Mouse (Mus musculus) forebrain, embryonic 13.5 days (tissue): Measurements from ENCODE around the gene Mdfi. TPM values are rescaled to one million over a fixed set of nuclear protein-coding genes. Genes with fewer than 3 reads are reported as not detected.
A peak's percentile ranks its signal among the peaks of the same experiment; 100 is the strongest.

ENCODE experiments used
- ATAC-seq: fragments of 200-750 bp; cut with Nextera tagmentation; 2 replicates; pipeline ENCODE4 v1.8.0; 2017
- H3K27ac ChIP-seq: fragments of 300-500 bp; sonication (generic); 2 replicates; pipeline ENCODE4 v1.5.1; 2015; ENCODE audit warnings: inconsistent platforms, mild to moderate bottlenecking, moderate library complexity
- H3K27me3 ChIP-seq: fragments of 300-500 bp; sonication (generic); 2 replicates; pipeline ENCODE4 v1.6.1; 2015; ENCODE audit warnings: mild to moderate bottlenecking, inconsistent platforms
- H3K36me3 ChIP-seq: fragments of 300-500 bp; sonication (generic); 2 replicates; pipeline ENCODE4 v1.6.1; 2015; ENCODE audit warnings: mild to moderate bottlenecking, inconsistent platforms; ENCODE audit not compliant: poor library complexity, severe bottlenecking
- H3K4me1 ChIP-seq: fragments of 300-500 bp; sonication (generic); 2 replicates; pipeline ENCODE4 v1.6.1; 2015; ENCODE audit warnings: inconsistent platforms
- H3K4me2 ChIP-seq: fragments of 300-500 bp; sonication (generic); 2 replicates; pipeline ENCODE4 v1.6.1; 2015; ENCODE audit warnings: inconsistent platforms, mild to moderate bottlenecking, moderate library complexity
- H3K4me3 ChIP-seq: fragments of 300-500 bp; sonication (generic); 2 replicates; pipeline ENCODE4 v1.5.1; 2015; ENCODE audit warnings: mild to moderate bottlenecking, inconsistent platforms
- H3K9ac ChIP-seq: fragments of 300-500 bp; sonication (generic); 2 replicates; pipeline ENCODE4 v1.6.1; 2015; ENCODE audit warnings: mild to moderate bottlenecking, inconsistent platforms
- H3K9me3 ChIP-seq: fragments of 300-500 bp; sonication (generic); replicated peaks from 2 replicates; pipeline ENCODE4 v1.6.1; 2016; ENCODE audit warnings: inconsistent platforms
- WGBS: fragments of 180-500 bp; shearing (Covaris S2); methylation state at CpG from one replicate; pipeline ENCODE4 v1.1.7; 2015; 5-methylcytosine and 5-hydroxymethylcytosine counted together
- polyA plus RNA-seq: library from polyadenylated mRNA; unstranded; fragments of >200 nt; fragmentation: Nextera tagmentation; extraction: Ambion mirVana; gene quantifications from 2 replicates; pipeline ENCODE4 v1.2.1, GENCODE M21; 2015

Mdfi gene
- polyA plus RNA-seq, 1 experiment from 2014 or later = 2.6 TPM

DNA sequence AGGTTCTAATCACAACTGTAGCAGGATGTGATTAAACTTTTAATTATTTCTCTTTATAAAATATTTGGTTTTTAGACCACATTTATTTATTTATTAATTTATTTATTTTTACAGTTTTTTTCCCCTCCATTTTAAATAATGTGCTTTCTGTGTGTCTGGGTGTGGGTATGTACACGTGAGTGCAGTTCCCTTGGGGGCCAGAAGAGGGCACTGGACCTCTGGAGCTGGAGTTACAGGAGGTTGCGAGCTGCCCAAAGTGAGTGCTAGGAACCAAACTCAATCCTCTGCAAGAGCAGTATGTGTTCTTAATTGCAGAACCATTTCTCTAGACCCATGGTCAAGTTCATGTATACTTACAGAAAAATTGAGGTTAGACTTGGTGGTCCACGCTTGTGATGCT lies 9.0 kb upstream of the Mdfi start:
- Histone ChIP-seq H3K9ac (no peak overlapping the region), H3K27ac (no peak overlapping the region), H3K4me3 (no peak overlapping the region), H3K4me1 (no peaks in the 10 kb centered on the region; the same call in 1 of the 2 replicates), H3K27me3 (0 out of 2 replicates have a peak, but pooled peaks cover under 1% of the 10 kb centered on the region), H3K9me3 (no peaks in the 10 kb centered on the region; the same call in 1 of the 2 replicates), H3K36me3 (no peaks in the 10 kb centered on the region), H3K4me2 (no peak overlapping the region)
- WGBS = 93% methylated on average over 3 of the region's 3 CpGs
- ATAC-seq = no peak

DNA sequence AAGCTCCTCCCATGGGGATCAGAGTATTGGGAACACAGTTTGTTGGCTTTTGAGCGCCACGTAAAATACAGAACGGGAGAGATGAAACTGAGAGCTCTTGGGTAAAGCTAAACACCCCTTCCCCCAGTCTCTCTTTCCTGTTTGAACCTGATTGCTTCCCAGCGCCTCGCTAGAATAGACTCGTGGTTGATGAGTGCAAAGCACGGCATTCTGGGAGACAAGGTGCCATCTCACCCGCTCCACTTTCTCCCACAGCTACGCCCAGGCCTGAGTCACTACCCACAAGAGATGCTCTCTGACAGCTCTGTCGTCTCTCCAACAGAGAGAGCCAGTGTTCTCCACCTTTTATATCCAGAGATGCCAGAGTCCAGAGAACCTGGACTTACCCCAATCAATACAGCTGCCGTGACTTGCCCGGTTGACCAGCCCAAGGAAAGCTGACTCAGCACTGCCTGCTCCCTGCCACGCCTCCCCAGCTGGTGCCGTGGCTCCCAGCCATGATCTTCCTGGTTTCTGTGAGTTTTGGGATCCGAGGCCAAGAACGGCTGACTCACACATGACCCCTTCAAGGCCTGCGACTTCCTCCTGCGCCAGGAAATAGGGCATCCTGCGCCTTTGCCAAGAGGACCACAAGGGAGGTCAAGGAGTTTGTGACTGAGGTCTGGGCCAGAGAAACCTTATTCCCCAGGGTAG lies 7.6 kb upstream of the Mdfi start:
- WGBS = 83% methylated on average over 19 of the region's 19 CpGs
- H3K9me3 ChIP-seq = no peaks in the 10 kb centered on the region; the same call in 1 of the 2 replicates
- H3K4me3 ChIP-seq = no peak overlapping the region
- no peaks in the 10 kb centered on the region for H3K36me3 ChIP-seq
- no peak overlapping the region for H3K9ac ChIP-seq
- H3K27me3 ChIP-seq = 0 out of 2 replicates have a peak, but pooled peaks cover 12% of the 10 kb centered on the region
- no peak overlapping the region for H3K27ac ChIP-seq
- no peak for ATAC-seq
- no peaks in the 10 kb centered on the region; the same call in 1 of the 2 replicates for H3K4me1 ChIP-seq
- H3K4me2 ChIP-seq = no peak overlapping the region

DNA sequence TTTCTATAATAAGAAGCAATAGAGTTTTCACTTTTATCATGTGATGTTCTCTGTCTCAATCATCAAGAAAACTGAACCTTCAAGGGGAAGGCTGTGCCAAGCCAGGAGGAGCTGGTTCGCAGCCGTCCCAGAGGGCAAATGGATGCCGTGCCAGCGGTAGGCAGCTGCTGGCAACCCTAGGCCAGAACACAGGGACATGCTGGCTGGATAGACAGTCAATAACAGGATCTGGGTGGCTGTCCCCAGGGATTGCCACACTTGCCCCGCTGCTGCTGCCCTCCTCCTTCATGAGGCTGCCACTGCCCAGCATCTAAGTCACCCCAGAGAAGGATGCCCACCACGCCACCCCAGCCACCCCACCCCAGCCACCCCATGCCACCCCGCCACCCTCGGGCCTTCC lies 7.0 kb upstream of the Mdfi start:
- H3K27ac ChIP-seq = no peak overlapping the region
- no peak overlapping the region for H3K4me3 ChIP-seq
- no peaks in the 10 kb centered on the region; the same call in 1 of the 2 replicates for H3K4me1 ChIP-seq
- 86% methylated on average over 8 of the region's 8 CpGs for WGBS
- H3K27me3 ChIP-seq = peaks cover 16% of the 10 kb centered on the region
- no peak for ATAC-seq
- no peaks in the 10 kb centered on the region for H3K36me3 ChIP-seq
- H3K4me2 ChIP-seq = no peak overlapping the region
- H3K9me3 ChIP-seq = no peaks in the 10 kb centered on the region; the same call in 1 of the 2 replicates
- H3K9ac ChIP-seq = no peak overlapping the region

DNA sequence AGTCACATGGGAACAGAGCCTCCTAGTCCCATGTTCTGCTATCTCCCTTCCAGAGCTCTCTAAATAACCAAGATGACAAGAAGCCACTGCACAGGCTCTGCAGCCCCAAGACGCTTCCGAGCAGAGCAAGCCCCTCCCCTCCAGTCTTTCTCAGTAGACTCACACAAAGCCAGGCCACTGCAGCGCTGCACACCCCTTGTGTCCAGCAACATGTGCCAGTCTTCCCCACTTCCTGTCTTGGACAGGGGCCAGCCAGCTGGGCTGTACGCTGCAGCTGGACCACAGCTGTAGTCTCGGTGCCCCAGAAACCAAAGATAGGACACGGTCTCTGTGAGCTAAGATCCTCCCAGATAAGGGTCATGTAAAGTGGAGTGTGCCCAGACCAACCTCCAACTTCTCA lies 3.3 kb upstream of the Mdfi start:
- no peak overlapping the region for H3K4me2 ChIP-seq

DNA sequence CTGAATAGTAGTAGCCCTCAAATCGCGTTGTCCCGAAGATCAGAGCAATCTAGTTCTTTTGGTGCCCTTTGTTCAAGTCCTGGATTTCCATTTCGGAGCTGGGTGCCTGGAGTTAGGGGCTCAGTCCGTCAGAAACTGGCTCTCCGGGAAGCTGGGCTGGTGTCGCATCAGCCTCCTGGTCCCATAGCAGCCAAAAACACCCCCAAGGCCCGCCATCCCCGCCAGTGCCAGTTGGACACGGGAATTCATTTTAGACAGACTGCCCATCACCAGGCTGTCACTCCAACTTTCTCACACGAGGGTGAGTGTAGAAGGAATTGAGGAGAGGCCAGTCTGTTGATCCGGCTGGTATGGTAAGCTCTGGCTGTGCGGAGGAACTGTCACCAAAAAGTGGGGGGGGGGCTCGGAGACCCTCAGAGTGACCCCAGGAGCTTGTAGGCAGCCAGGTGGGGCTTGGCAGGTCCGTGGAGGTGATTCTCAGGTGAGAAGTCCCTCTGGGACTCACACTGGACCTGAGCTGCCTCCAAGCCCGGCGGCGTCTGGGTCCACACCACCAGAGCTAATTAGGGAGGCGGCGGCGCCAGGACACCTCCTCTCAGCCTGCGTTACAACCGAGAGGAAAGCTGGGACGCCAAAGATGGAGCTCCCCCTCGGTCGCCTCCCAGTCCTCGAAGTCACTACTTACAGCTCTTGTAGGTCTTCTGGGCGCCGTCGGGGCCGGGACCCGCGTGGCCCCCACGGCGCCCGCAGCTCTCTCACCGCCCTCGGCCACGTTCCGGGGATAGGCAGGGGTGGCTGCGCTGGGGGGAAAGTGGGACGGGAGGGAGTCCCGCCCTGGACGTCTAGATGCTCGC lies 636 bp downstream of the Mdfi start:
- Histone ChIP-seq H3K27ac (no peak overlapping the region), H3K4me1 (peaks cover 38% of the 10 kb centered on the region), H3K9ac (0 out of 2 replicates have a peak overlapping the region, but pooled peaks have one; percentile 69), H3K27me3 (peaks cover 77% of the 10 kb centered on the region), H3K4me3 (peak overlapping the region; percentile 58), H3K36me3 (no peaks in the 10 kb centered on the region), H3K4me2 (peak overlapping the region; percentile 97), H3K9me3 (no peaks in the 10 kb centered on the region)
- 2% methylated on average over 45 of the region's 45 CpGs for WGBS
- ATAC-seq = 0 out of 2 replicates have a peak, but pooled peaks have one; percentile 6

More for the DNA sequence above, 3.3 kb upstream of the Mdfi start:
- Histone ChIP-seq H3K27ac (no peak overlapping the region), H3K36me3 (no peaks in the 10 kb centered on the region), H3K27me3 (peaks cover 51% of the 10 kb centered on the region), H3K9ac (no peak overlapping the region), H3K4me1 (peaks cover 16% of the 10 kb centered on the region), H3K9me3 (no peaks in the 10 kb centered on the region), H3K4me3 (no peak overlapping the region)
- 53% methylated on average over 6 of the region's 6 CpGs for WGBS
- no peak for ATAC-seq

DNA sequence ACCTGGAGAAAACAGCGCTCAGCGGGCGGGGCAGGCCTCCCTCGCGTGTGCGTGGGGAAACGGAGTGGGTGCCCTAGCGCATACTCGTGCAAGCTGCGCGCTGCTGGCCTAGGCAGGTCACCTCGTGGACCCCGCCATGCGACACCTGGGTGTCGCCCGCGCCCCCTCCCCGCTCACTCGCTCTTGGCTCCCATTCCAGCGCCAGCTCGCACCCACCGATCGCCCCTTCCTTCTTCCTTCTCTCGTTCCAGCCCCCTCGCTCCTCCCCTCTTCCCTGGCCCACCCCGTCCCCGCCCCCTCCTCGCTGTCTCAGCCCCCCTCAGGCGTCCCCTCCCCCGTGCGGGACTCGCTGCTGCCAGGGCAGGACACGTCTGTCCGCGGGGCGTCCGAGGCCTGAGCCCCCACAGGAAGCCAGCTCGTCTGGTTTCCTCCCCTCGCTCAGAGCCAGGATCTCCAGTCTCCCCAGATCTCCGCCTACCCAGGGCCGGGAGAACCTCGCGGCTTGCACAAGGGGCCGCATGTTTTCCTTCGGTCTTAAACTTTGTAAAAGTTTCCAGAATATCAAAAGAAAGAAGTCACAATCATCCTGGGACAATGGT lies 1.4 kb downstream of the Mdfi start:
- peak overlapping the region; percentile 69 for H3K9ac ChIP-seq
- H3K36me3 ChIP-seq = no peaks in the 10 kb centered on the region
- H3K4me1 ChIP-seq = peaks cover 38% of the 10 kb centered on the region
- peak overlapping the region; percentile 58 for H3K4me3 ChIP-seq
- peak; percentile 73 for ATAC-seq
- H3K9me3 ChIP-seq = no peaks in the 10 kb centered on the region
- WGBS = 2% methylated on average over 32 of the region's 45 CpGs
- peak overlapping the region; percentile 97 for H3K4me2 ChIP-seq
- peaks cover 73% of the 10 kb centered on the region for H3K27me3 ChIP-seq
- H3K27ac ChIP-seq = no peak overlapping the region

DNA sequence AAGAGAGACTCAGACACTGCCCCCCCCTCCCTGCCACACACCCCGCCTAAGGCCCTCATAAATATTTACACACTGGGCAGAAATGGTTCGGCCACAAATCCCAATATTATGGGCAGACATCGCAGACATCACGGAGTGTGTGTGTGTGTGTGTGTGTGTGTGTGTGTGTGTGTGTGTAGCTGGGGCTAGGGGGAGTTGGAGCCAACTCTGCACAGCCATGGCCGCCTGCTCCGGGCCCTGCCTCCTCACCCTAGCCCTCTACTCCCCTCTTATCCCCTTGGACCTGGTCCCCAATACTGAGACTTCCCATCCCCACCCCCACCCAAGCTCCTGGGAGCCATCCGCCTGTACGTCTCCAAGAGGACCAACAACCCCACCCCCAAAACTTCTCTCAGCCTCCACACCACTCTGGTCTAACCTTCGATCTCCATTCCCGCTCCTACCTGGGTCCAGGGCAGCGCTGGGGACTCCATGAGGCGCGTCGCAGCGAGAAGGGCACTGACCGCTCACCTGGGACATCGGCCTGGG lies 1.9 kb downstream of the Mdfi start:
- peak overlapping the region; percentile 97 for H3K4me2 ChIP-seq
- peak overlapping the region; percentile 69 for H3K9ac ChIP-seq
- peak overlapping the region; percentile 58 for H3K4me3 ChIP-seq
- H3K36me3 ChIP-seq = no peaks in the 10 kb centered on the region
- peaks cover 68% of the 10 kb centered on the region for H3K27me3 ChIP-seq
- H3K9me3 ChIP-seq = no peaks in the 10 kb centered on the region
- peak; percentile 48 for ATAC-seq
- H3K27ac ChIP-seq = no peak overlapping the region
- H3K4me1 ChIP-seq = peaks cover 38% of the 10 kb centered on the region
- WGBS = 5% methylated on average over 17 of the region's 17 CpGs

DNA sequence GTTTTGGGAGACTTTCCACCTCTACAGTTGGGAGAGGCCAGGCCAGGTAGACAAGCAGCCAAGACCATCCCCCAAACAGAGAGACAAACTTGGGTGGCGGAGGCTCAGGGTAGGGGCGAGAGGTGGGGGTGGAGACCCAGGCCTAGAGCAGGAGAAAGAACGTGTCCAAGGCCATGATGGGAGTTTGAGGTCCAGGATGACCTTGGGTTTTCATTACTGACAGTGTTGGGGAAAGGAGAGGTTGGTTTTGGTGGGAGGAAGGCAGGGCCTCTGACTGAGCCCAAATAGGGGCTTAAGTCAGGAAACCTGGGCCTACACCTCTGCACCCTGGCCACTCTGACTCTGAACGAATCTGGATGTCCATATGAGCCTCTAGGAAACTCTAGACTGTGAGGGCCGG lies 2.7 kb downstream of the Mdfi start:
- 48% methylated on average over 5 of the region's 5 CpGs for WGBS
- no peak overlapping the region for H3K27ac ChIP-seq
- peak overlapping the region; percentile 97 for H3K4me2 ChIP-seq
- H3K9ac ChIP-seq = no peak overlapping the region
- peaks cover 38% of the 10 kb centered on the region for H3K4me1 ChIP-seq
- H3K9me3 ChIP-seq = no peaks in the 10 kb centered on the region; the same call in 1 of the 2 replicates
- peaks cover 63% of the 10 kb centered on the region for H3K27me3 ChIP-seq
- no peak overlapping the region for H3K4me3 ChIP-seq
- no peak for ATAC-seq
- H3K36me3 ChIP-seq = no peaks in the 10 kb centered on the region

DNA sequence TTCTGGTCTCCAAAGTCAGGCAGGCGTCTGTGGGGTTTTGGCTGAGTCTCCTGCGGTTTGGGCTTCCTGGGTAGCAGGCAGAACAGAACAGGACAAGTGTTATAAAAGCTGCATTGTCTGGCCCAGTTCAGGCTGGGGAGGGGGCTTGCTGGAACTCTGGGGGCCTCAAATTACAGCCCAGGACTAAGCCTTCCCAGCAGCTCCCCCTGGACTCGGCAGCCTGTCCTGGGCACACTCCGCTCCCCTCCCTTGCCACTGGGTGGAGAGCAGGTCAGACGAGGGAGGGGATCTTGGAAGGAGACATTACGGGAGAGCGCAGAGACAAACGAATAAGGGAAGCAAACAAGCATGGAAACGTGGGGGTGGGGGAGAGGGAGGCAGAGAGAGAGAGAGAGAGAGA lies 3.3 kb downstream of the Mdfi start:
- no peak for ATAC-seq

DNA sequence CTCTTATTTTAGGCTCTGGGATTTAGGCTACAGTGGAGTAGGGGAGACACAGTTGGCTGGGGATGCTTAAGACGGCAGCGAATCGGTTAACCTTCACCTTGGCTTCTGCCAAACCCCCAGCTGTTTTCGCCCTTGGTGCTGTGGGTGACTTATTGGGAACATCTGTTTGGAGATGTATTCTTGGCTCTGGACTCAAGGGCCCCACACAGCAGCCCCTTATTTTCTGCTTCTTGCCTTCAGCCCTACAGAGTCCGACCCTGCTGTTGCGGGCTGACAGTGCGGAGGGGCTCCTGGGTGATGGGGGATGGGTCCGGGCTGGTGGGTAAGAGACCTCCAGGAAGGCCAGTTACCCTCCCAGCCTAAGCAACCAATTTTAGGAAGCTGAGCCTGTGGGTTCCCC lies 13.2 kb downstream of the Mdfi start:
- H3K4me3 ChIP-seq = no peak overlapping the region
- H3K9me3 ChIP-seq = no peaks in the 10 kb centered on the region
- no peaks in the 10 kb centered on the region for H3K36me3 ChIP-seq
- H3K4me1 ChIP-seq = peaks cover 6% of the 10 kb centered on the region; the same call in 1 of the 2 replicates
- 76% methylated on average over 8 of the region's 8 CpGs for WGBS
- H3K9ac ChIP-seq = no peak overlapping the region
- no peak overlapping the region for H3K4me2 ChIP-seq
- no peaks in the 10 kb centered on the region for H3K27me3 ChIP-seq
- H3K27ac ChIP-seq = no peak overlapping the region
- no peak for ATAC-seq

More for the DNA sequence above, 3.3 kb downstream of the Mdfi start:
- Histone ChIP-seq H3K36me3 (no peaks in the 10 kb centered on the region), H3K27ac (no peak overlapping the region), H3K9me3 (no peaks in the 10 kb centered on the region; the same call in 1 of the 2 replicates), H3K4me2 (peak overlapping the region; percentile 97; the same call in 1 of the 2 replicates), H3K9ac (no peak overlapping the region; the same call in 1 of the 2 replicates), H3K4me3 (no peak overlapping the region), H3K27me3 (peaks cover 59% of the 10 kb centered on the region), H3K4me1 (peaks cover 38% of the 10 kb centered on the region)
- WGBS = 3% methylated on average over 9 of the region's 9 CpGs

DNA sequence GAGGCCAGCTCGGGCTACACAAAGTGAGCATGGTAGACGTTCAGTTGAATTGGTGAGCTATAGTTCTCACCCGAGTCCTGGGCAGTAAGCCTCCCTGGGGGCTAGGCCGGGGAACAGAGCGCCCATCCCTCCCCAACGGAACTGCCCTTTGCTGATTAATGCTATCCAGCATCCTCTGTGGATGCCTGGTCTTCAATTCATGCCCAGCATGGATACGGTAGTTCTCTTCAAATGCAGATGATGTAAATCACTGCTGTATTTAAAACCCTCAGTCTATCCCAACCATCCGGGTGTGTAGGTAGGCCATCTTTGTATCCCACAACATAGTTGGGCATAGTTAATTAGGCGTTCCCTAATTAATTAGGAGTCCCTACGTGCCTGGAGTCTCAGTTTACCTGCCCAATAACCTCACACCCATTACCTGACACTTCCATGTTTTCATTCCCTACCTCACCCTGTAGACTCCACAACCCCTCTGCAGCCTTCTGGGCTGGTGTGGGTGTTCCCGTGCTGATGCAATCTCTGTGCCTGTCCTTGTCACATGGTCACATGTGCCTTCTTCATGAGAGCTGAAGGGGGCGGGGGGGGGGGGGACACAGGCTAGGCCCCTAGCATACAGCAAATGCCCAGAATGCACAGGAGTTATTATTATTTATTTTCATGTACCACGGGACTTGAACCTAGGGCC lies 16.3 kb downstream of the Mdfi start:
- peaks cover 4% of the 10 kb centered on the region; the same call in 1 of the 2 replicates for H3K27me3 ChIP-seq
- no peak overlapping the region for H3K4me3 ChIP-seq
- H3K4me2 ChIP-seq = no peak overlapping the region
- H3K9me3 ChIP-seq = no peaks in the 10 kb centered on the region
- H3K27ac ChIP-seq = no peak overlapping the region
- H3K36me3 ChIP-seq = no peaks in the 10 kb centered on the region
- no peak for ATAC-seq
- H3K4me1 ChIP-seq = peaks cover 24% of the 10 kb centered on the region
- H3K9ac ChIP-seq = no peak overlapping the region
- WGBS = 75% methylated on average over 13 of the region's 13 CpGs
